Mouse (Mus musculus) hindbrain, embryonic 13.5 days (tissue): Measurements from ENCODE around the gene Aspscr1. TPM values are rescaled to one million over a fixed set of nuclear protein-coding genes. Genes with fewer than 3 reads are reported as not detected.
"Not testable (repeated sequence)": the region's sequence is repeated elsewhere in the genome, so short reads cannot be mapped to it uniquely, and the experiment has no call there.

Source experiments
- ATAC-seq: fragments of 200-750 bp; cut with Nextera tagmentation; 2 replicates; pipeline ENCODE4 v1.8.0; 2017; ENCODE audit warnings: moderate TSS enrichment; ENCODE audit not compliant: low FRiP score
- H3K27ac ChIP-seq: fragments of 300-500 bp; sonication (generic); 2 replicates; pipeline ENCODE4 v1.5.1; 2015; ENCODE audit warnings: inconsistent platforms, mild to moderate bottlenecking, moderate library complexity
- H3K27me3 ChIP-seq: fragments of 300-500 bp; sonication (generic); 2 replicates; pipeline ENCODE4 v1.6.1; 2015; ENCODE audit warnings: mild to moderate bottlenecking, inconsistent platforms
- H3K36me3 ChIP-seq: fragments of 300-500 bp; sonication (generic); 2 replicates; pipeline ENCODE4 v1.6.1; 2015; ENCODE audit warnings: mild to moderate bottlenecking, inconsistent platforms
- H3K4me1 ChIP-seq: fragments of 300-500 bp; sonication (generic); replicated peaks from 2 replicates; pipeline ENCODE4 v1.6.1; 2015; ENCODE audit warnings: inconsistent platforms
- H3K4me2 ChIP-seq: fragments of 300-500 bp; sonication (generic); 2 replicates; pipeline ENCODE4 v1.6.1; 2015; ENCODE audit warnings: inconsistent platforms, mild to moderate bottlenecking, moderate library complexity
- H3K4me3 ChIP-seq: fragments of 300-500 bp; sonication (generic); 2 replicates; pipeline ENCODE4 v1.5.1; 2015; ENCODE audit warnings: mild to moderate bottlenecking, inconsistent platforms
- H3K9ac ChIP-seq: fragments of 300-500 bp; sonication (generic); 2 replicates; pipeline ENCODE4 v1.6.1; 2015; ENCODE audit warnings: mild to moderate bottlenecking, inconsistent platforms
- H3K9me3 ChIP-seq: fragments of 300-500 bp; sonication (generic); 2 replicates; pipeline ENCODE4 v1.6.1; 2016; ENCODE audit warnings: inconsistent platforms
- WGBS: fragments of 180-500 bp; shearing (Covaris S2); methylation state at CpG from one replicate; pipeline ENCODE4 v1.1.7; 2015; 5-methylcytosine and 5-hydroxymethylcytosine counted together
- polyA plus RNA-seq: library from polyadenylated mRNA; unstranded; fragments of >200 nt; fragmentation: Nextera tagmentation; extraction: Ambion mirVana; gene quantifications from 2 replicates; pipeline ENCODE4 v1.2.1, GENCODE M21; 2015

The Aspscr1 gene
- polyA plus RNA-seq, 1 experiment from 2014 or later: 152 TPM

DNA sequence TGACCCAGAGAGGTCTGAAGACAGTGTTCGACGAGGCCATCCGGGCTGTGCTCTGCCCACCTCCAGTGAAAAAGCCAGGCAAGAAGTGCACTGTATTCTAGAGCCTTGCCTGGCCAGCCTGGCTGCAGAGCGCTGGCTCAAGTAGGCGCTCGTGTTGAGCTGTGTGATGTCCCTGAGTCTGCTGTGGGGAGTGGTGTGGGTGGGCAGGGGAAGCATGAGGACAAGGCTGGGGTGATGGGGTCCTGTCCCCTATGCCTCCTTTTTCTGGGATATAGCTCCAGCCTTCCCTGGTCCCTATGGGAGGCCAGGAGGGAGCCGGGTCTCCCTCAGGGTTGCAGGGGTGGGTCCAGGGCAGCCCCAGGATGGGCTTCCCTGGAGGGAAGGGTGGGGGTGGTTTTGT, 50.7 kb downstream of the Aspscr1 start:
- WGBS: 83% methylated on average over 7 of the region's 7 CpGs
- ATAC-seq: no peak
- no peak overlapping the region for H3K27ac ChIP-seq
- H3K4me2 ChIP-seq: no peak overlapping the region
- H3K27me3 ChIP-seq: peaks cover 34% of the 10 kb centered on the region
- peaks cover 28% of the 10 kb centered on the region for H3K36me3 ChIP-seq
- H3K4me3 ChIP-seq: no peak overlapping the region
- no peaks in the 10 kb centered on the region for H3K9me3 ChIP-seq
- peaks cover 39% of the 10 kb centered on the region for H3K4me1 ChIP-seq
- peak overlapping the region; percentile 56 for H3K9ac ChIP-seq

DNA sequence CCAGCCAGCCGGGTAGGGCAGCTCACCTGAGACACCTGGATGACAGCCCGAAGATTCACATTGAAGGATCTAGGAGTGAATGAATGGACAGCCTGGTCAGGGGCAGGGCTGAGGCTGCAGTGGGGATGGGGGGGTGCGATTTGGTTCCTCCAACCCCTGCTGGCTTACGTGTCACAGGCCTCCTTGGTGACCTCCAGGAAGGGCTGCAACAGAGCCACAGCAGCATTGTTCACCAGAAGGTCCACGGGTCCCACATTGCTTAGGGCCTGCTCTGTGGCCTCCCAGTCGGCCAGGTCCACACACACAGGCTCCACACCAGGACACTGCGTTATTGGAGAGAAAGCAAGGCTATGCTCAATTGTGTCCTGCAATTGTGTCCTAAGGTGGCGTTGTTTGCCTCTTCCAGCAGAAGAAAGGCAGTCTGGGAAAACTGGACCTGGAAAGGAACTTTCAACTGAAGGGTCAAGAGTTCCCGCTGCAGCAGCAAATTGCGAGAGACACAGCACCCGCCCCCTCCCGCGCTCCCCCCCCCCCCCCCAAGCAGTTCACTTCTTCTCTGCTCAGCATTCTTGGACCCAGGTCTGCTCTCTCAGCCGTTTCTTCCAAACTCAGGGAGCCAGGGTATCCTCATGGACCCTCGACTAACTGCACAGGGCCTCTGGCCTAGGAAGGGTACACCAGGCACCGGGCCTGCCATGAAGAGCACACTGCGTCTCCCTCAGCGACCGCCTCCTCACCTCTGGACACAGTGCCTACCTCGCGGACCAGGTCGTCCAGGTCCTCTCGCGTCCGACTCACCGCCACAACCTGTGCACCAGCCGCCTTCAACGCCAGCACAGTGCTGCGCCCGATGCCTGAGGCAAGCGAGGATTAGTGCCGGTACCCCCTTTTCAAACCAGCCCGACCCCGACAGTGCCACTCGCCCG, 53.7 kb downstream of the Aspscr1 start:
- H3K9me3 ChIP-seq: no peaks in the 10 kb centered on the region
- peak overlapping the region; percentile 83 for H3K4me2 ChIP-seq
- peaks cover 51% of the 10 kb centered on the region for H3K27me3 ChIP-seq
- peak overlapping the region; percentile 51 for H3K4me3 ChIP-seq
- peaks cover 30% of the 10 kb centered on the region for H3K4me1 ChIP-seq
- ATAC-seq: peak; percentile 41; the same call in 1 of the 2 replicates
- 17% methylated on average over 34 of the region's 36 CpGs for WGBS
- peak overlapping the region; percentile 73 for H3K9ac ChIP-seq
- no peak overlapping the region for H3K27ac ChIP-seq
- peaks cover 22% of the 10 kb centered on the region for H3K36me3 ChIP-seq

DNA sequence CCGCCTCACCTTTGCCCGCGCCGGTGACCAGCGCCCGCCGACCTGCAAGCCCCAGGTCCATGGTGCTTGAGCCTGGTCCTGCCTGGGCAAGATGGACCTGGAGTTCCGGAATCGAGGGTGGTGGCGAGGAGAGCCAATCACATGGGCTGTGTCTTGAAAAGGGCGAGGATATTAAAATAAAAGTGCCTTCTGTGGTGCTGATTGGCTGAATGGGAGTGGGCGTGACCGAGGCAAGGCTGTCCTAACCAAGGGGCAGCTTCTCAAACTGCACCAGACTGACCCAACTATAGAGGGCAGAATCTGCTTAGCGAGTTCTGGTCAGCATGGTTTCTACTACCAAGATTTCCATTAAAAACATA, 54.4 kb downstream of the Aspscr1 start, which contains the start of gene Dcxr:
Gene Dcxr (minus strand): TSS at position 113 of the 359 bp plus-strand sequence.
- peak; percentile 79 for ATAC-seq
- Histone ChIP-seq H3K4me1 (peaks cover 25% of the 10 kb centered on the region), H3K27me3 (peaks cover 55% of the 10 kb centered on the region), H3K4me3 (peak within 1 kb of the TSS; percentile 51), H3K4me2 (peak within 1 kb of the TSS; percentile 83), H3K27ac (no peak within 1 kb of the TSS), H3K9me3 (no peaks in the 10 kb centered on the region), H3K9ac (peak within 1 kb of the TSS; percentile 73), H3K36me3 (peaks cover 22% of the 10 kb centered on the region)
- WGBS: 0% methylated on average over 14 of the region's 14 CpGs

DNA sequence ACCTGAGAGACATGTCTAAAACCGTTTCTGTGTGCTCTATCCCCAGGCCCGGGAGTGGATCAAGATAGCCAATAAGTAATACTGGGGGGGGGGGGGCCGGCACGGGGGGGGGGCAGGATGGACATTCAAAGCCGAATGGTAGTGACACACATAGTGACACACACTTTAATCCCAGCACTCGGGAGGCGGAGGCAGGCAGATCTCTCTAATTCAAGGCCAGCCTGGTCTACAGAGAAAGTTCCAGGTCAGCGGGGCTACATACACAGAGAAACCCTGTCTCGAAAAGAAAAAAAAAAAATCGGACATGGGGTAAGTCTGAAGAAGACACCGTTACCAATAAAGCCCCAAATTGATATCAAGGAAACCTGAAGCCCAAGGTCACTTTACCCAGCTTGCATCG, 54.8 kb downstream of the Aspscr1 start:
- Histone ChIP-seq H3K4me1 (peaks cover 20% of the 10 kb centered on the region), H3K27me3 (peaks cover 54% of the 10 kb centered on the region), H3K36me3 (peaks cover 22% of the 10 kb centered on the region), H3K4me3 (no peak overlapping the region), H3K27ac (no peak overlapping the region), H3K9ac (no peak overlapping the region), H3K4me2 (no peak overlapping the region), H3K9me3 (no peaks in the 10 kb centered on the region)
- no peak for ATAC-seq
- WGBS: 60% methylated on average over 12 of the region's 12 CpGs

DNA sequence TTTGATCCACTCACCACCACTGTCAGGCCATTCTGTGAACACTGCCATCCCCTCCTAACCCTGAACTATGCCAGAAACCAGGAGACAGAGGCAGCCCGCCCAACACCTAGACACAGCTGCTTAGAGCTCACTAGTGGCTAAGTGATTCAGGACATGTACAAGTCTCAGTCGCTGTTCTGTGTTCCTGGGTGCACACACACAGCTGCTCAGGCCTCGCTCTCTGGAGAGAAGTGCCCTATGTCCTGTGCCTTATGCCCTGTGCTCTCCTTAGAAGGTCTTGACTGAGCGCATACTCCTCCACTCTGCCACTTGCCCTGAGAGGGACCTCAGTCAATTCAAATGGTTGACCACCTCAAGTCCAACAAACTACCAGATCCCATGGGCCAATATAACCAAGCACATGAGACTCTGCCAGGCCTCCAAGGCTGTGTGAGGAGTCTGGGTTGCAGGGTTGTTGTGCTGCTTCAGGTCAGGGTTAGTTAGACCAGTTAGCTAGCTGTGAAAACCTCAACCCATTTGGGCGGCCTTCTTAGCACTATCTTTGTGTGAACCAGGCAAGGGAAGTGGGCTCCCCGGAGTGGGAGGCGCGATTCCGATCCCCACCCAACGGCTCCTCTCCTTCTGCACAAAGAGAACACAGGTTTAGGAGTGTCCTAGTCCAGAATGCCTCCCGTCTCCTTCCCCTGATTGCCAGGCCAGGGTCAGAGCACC, 55.9 kb downstream of the Aspscr1 start:
- H3K9ac ChIP-seq: no peak overlapping the region
- no peaks in the 10 kb centered on the region for H3K9me3 ChIP-seq
- H3K36me3 ChIP-seq: peaks cover 11% of the 10 kb centered on the region; the same call in 1 of the 2 replicates
- WGBS: 74% methylated on average over 11 of the region's 11 CpGs
- no peak for ATAC-seq
- H3K4me1 ChIP-seq: peaks cover 12% of the 10 kb centered on the region
- no peak overlapping the region for H3K4me2 ChIP-seq
- no peak overlapping the region for H3K27ac ChIP-seq
- H3K27me3 ChIP-seq: peaks cover 50% of the 10 kb centered on the region
- no peak overlapping the region for H3K4me3 ChIP-seq

DNA sequence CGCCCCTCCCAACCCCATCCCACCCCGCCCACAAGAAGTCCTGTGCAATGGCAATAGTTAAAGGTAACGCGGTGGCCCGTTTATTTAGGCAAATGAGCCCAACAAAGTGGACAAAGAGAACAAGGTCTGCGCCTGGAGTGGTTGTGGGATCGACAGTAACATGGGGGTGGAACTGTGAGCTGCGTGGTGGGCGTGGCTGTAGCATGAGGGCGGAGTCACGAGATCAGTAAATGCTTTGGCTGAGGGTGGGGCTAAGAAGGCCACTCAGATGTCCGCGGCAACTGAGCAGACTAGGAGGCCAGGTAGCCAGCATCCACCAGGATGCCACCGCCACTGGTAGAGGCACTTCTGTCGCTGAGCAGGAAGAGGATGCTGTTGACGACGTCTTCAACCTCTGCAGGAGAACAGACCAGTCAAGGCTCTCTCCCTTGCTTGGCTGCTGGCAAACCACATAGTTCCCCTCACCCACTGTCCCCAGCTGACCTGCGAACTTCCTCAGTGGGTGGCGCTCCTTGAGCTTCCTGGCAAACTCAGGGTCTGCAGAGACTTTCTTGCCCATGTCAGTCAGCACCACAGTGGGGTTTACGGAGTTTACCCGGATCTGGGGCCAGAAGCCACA, 56.8 kb downstream of the Aspscr1 start:
- not testable (repeated sequence) for H3K9me3 ChIP-seq, H3K36me3 ChIP-seq, H3K4me3 ChIP-seq, H3K9ac ChIP-seq, ATAC-seq, H3K27ac ChIP-seq
- Histone ChIP-seq H3K4me2 (0 out of 2 replicates have a peak overlapping the region, but pooled peaks have one; percentile 21), H3K27me3 (peaks cover 51% of the 10 kb centered on the region), H3K4me1 (peaks cover 12% of the 10 kb centered on the region)
- whole genome bisulfite sequencing: under 1% methylated on average over 18 of the region's 21 CpGs

DNA sequence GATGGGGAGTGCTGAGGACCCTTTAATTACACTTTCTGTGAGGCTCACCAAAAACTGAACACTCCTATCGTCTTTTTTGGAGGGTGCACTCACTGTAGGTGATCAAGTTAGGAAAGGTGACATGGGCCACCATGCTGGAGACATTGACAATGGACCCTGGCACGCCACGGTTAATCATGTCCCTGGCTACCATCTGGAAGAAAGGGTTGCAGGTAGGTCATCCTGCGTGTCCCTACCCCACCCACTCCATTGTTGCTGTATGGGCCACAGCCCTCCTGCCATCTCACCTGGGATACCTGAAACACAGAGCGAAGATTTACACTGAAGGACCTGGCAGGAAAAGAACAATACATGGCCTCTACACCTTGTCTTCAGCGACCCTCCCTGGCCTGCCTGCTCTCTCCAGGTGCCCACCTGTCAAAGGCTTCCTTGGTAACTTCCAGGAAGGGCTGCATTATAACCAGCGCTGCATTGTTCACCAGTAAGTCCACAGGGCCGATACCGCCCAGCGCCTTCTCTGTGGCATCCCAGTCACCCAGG, 57.6 kb downstream of the Aspscr1 start:
- WGBS: 86% methylated on average over 10 of the region's 10 CpGs
- Histone ChIP-seq H3K9ac (no peak overlapping the region; the same call in 1 of the 2 replicates), H3K27ac (no peak overlapping the region), H3K4me3 (no peak overlapping the region), H3K4me2 (no peak overlapping the region), H3K4me1 (peaks cover 12% of the 10 kb centered on the region), H3K27me3 (peaks cover 52% of the 10 kb centered on the region), H3K9me3 (no peaks in the 10 kb centered on the region), H3K36me3 (peaks cover 4% of the 10 kb centered on the region; the same call in 1 of the 2 replicates)
- no peak for ATAC-seq

DNA sequence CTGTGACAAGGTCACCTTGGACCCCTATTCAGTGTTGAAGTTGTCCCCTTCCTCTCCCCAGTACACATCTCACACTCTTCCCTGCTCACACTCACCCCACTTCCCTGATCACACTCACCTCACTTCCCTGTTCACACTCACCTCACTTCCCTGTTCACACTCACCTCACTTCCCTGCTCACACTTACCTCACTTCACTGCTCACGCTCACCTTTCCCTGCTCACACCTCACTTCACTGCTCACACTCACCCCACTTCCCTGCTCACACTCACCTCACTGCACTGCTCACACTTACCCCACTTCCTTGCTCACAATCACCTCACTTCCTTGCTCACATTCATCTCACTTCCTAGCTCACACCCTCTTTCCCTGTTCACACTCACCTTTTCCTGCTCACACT, 58.6 kb downstream of the Aspscr1 start:
- ATAC-seq: no peak
- no peaks in the 10 kb centered on the region for H3K9me3 ChIP-seq

DNA sequence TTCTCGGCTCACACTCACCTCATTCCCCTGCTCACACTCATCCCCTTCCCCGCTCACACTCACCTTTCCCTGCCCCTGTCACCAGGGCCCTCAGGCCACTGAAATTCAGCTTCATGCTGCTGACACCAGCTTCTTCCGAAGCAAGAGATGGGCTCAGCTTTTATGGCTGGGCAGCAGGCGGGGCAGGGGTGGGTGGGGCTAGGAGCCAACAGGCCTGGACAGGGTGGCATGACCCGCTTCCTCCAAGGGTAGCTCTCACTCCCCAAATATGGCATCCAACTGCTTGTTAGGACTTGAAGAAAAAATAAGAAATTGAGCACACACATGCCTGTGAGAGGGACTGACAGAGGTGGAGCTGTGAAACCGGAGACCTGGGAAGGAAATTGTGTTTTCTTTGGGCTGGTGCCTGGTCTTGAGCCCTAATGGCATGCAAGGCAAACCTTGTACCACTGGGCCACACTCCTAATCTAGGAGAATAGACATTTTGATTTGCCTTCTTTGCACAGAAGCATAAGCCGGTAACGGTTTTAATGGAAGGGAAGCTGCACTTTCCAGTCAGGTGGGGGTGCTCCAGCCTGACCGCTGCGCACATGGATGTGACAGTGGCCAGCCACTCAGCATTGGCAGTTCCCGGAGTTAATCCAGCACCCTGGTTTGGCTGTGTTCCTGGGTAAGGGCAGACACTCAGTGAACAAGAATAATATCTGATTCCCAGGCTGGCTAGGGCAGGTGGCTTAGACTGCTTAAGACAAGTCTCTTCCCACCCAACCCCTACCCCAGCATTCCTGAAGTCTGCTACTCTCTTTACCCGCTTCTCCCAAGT, 59.3 kb downstream of the Aspscr1 start, which contains the start of gene Cbr2:
Gene Cbr2 (minus strand): TSS at position 257 of the 823 bp plus-strand sequence.
- Histone ChIP-seq H3K27ac (no peak within 1 kb of the TSS), H3K9me3 (no peaks in the 10 kb centered on the region), H3K4me1 (peaks cover 2% of the 10 kb centered on the region), H3K4me2 (no peak within 1 kb of the TSS), H3K27me3 (peaks cover 41% of the 10 kb centered on the region), H3K36me3 (no peaks in the 10 kb centered on the region), H3K9ac (no peak within 1 kb of the TSS), H3K4me3 (no peak within 1 kb of the TSS)
- ATAC-seq: no peak
- 77% methylated on average over 12 of the region's 12 CpGs for WGBS

More for the DNA sequence above, 58.6 kb downstream of the Aspscr1 start:
- H3K27me3 ChIP-seq: peaks cover 42% of the 10 kb centered on the region
- no peak overlapping the region for H3K4me3 ChIP-seq
- no peak overlapping the region for H3K4me2 ChIP-seq
- no peaks in the 10 kb centered on the region for H3K36me3 ChIP-seq
- H3K27ac ChIP-seq: no peak overlapping the region
- no peak overlapping the region for H3K9ac ChIP-seq
- WGBS: 95% methylated on average over 1 of the region's 1 CpGs
- H3K4me1 ChIP-seq: peaks cover 9% of the 10 kb centered on the region

DNA sequence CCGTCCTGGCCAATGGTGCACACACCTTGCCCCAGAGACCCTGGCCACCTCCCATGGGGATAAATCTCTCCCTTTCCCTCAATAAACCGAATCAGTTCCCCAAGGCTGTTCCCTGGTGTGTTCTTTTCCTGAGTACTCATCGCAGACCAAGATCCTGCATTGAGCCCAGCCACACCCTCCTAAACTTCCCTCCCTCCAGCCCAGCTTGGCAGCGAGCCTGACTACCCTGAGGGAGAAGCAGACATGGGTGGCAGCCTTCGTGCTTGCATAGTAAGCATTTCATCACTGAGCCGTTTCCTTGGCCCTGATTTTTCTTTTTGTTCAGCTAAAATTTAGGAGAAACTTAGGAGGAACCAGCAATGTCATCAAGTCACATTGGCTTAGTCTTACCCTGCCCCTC, 60.7 kb downstream of the Aspscr1 start:
- WGBS: 64% methylated on average over 6 of the region's 6 CpGs
- no peaks in the 10 kb centered on the region for H3K36me3 ChIP-seq
- H3K27me3 ChIP-seq: peaks cover 36% of the 10 kb centered on the region
- no peaks in the 10 kb centered on the region for H3K9me3 ChIP-seq
- H3K4me2 ChIP-seq: no peak overlapping the region
- H3K27ac ChIP-seq: no peak overlapping the region
- ATAC-seq: no peak
- no peaks in the 10 kb centered on the region for H3K4me1 ChIP-seq
- H3K9ac ChIP-seq: no peak overlapping the region
- no peak overlapping the region for H3K4me3 ChIP-seq

DNA sequence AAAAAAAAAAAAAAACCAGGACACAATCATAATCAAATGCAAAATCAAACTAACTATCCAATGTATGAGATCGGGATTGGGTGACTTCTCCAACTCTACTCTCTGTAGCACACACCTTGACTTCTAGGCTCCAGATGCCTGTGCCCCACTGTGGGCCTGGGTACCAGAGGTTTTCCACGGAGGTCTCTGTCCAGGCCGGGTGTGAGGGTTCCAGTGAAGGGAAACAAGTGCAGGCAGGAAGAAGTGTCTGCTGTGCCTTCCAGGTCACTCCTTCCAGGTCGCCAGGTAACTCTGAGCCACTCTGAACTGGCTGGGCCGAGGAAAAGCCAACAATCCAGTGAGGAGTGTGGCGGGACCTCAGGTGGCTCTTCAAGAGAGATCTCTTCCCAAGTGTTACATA, 63.7 kb downstream of the Aspscr1 start:
- no peaks in the 10 kb centered on the region for H3K4me1 ChIP-seq
- H3K36me3 ChIP-seq: no peaks in the 10 kb centered on the region
- 79% methylated on average over 6 of the region's 6 CpGs for WGBS
- H3K9me3 ChIP-seq: no peaks in the 10 kb centered on the region
- H3K27me3 ChIP-seq: peaks cover 20% of the 10 kb centered on the region
- no peak overlapping the region for H3K27ac ChIP-seq
- H3K4me3 ChIP-seq: no peak overlapping the region
- H3K9ac ChIP-seq: no peak overlapping the region
- no peak overlapping the region for H3K4me2 ChIP-seq
- no peak for ATAC-seq
